Mouse (Mus musculus) liver, embryonic 14.5 days (tissue): ENCODE measurements at regions not wholly inside any gene's neighbourhood (a gene's known extent, or its start where the extent isn't known, plus 50 kb on each side); places are given as distances from the start of the nearest gene placed in this dataset.

Experiments used
- CTCF ChIP-seq: IDR thresholded peaks from 2 replicates; pipeline ENCODE4 v1.5.1; 2016; ENCODE audit warnings: antibody characterized with exemption, low read depth, control low read depth
- EP300 ChIP-seq: IDR thresholded peaks from 2 replicates; pipeline ENCODE4 v1.6.1; 2016; ENCODE audit warnings: antibody characterized with exemption, low read depth

DNA sequence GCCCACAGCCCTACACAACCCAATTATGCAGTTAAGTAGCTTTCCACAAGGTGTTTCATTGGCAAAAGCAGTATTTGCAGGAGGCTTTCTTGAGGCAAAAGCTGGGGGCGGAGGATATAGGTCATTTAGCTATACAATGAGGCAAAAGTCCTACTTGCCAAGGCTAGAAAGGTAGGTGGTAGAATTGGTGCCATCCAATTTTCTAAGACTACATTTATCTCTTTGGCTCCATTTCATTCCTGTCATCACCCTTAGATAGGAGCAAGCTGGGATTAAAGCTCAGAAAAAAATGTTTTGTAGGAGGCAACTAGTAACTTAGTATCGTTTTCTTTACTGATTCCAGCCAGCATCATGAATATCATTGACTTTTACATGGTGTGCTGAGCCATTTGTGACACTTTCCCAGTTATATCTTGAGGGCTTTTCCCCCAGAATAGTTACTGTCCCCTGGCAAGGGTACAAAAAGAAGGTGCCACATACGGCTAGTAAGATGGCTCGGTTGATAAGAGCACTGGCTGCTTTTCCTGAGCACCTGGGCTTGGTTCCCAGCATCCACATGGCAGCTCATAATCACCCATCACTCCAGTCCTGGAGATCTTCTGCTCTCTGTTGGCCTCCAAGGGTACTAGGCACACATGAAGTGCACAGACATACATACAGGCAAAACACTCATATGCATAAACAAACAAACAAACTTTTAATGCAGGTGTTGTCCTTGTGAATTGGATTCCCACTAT is 300.6 kb downstream of the Emp1 start:
- TF ChIP-seq CTCF (no peak), EP300 (no peak)
